Mouse (Mus musculus) midbrain, embryonic 16.5 days (tissue): Measurements from ENCODE around the gene Akap8. TPM values are rescaled to one million over a fixed set of nuclear protein-coding genes. Genes with fewer than 3 reads are reported as not detected.
A peak's percentile ranks its signal among the peaks of the same experiment; 100 is the strongest.

Experiments
- ATAC-seq: fragments of 200-750 bp; cut with Nextera tagmentation; 2 replicates; pipeline ENCODE4 v1.8.0; 2017; ENCODE audit warnings: moderate TSS enrichment
- H3K27ac ChIP-seq: fragments of 300-500 bp; sonication (generic); 2 replicates; pipeline ENCODE4 v1.5.1; 2014; ENCODE audit warnings: mild to moderate bottlenecking, low read length, mixed read lengths
- H3K27me3 ChIP-seq: fragments of 300-500 bp; sonication (generic); 2 replicates; pipeline ENCODE4 v1.6.1; 2014; ENCODE audit warnings: low read depth, low read length, mixed read lengths; ENCODE audit not compliant: control insufficient read depth, insufficient read depth
- H3K36me3 ChIP-seq: fragments of 300-500 bp; sonication (generic); 2 replicates; pipeline ENCODE4 v1.6.1; 2014; ENCODE audit warnings: mild to moderate bottlenecking, low read length, moderate library complexity, mixed read lengths; ENCODE audit not compliant: control insufficient read depth, insufficient read depth
- H3K4me1 ChIP-seq: fragments of 300-500 bp; sonication (generic); 2 replicates; pipeline ENCODE4 v1.6.1; 2014; ENCODE audit warnings: mild to moderate bottlenecking, low read length, mixed read lengths; ENCODE audit not compliant: control insufficient read depth, insufficient read depth
- H3K4me2 ChIP-seq: fragments of 300-500 bp; sonication (generic); 2 replicates; pipeline ENCODE4 v1.6.1; 2014; ENCODE audit warnings: mild to moderate bottlenecking, low read length, mixed read lengths
- H3K4me3 ChIP-seq: fragments of 300-500 bp; sonication (generic); 2 replicates; pipeline ENCODE4 v1.5.1; 2014; ENCODE audit warnings: low read depth, mild to moderate bottlenecking, low read length, moderate library complexity, mixed read lengths
- H3K9ac ChIP-seq: fragments of 300-500 bp; sonication (generic); 2 replicates; pipeline ENCODE4 v1.6.1; 2014; ENCODE audit warnings: low read depth, low read length, mixed read lengths
- H3K9me3 ChIP-seq: fragments of 300-500 bp; sonication (generic); replicated peaks from 2 replicates; pipeline ENCODE4 v1.6.1; 2014; ENCODE audit warnings: mild to moderate bottlenecking, low read length, mixed read lengths; ENCODE audit not compliant: control insufficient read depth, poor library complexity, severe bottlenecking
- WGBS: fragments of 180-500 bp; shearing (Covaris S2); extraction: QIAGEN DNeasy Blood & Tissue Kit; methylation state at CpG from one replicate; pipeline ENCODE4 v1.1.7; 2014; 5-methylcytosine and 5-hydroxymethylcytosine counted together
- polyA plus RNA-seq: library from polyadenylated mRNA; unstranded; fragments of >200 nt; fragmentation: Nextera tagmentation; extraction: Ambion mirVana; gene quantifications from 2 replicates; pipeline ENCODE4 v1.2.1, GENCODE M21; 2015

Gene Akap8
- polyA plus RNA-seq, 1 experiment from 2014 or later = 101 TPM

DNA sequence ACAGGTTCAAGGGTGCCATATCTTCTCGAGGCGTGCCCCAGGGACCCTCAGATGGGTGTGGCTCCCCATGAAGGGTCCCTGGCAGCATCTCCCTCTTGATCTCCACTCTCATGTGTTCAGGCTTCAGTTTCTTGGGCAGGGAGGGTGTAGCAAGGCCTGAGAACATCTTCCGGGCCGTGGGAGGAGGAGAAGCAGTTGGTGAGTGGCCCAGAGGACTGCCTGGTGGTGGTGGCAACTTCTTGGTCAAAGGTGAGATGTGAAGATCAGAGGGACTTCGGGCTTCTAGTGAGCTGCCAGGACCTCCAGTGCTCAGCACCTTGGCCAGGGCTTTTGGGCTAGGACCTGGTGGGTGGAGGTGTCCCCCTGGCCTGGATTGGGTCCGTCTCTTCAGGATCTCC is 37.9 kb upstream of the Akap8 start:
- H3K36me3 ChIP-seq = peaks cover 60% of the 10 kb centered on the region
- H3K9me3 ChIP-seq = no peaks in the 10 kb centered on the region
- no peak overlapping the region for H3K4me2 ChIP-seq
- H3K4me1 ChIP-seq = peaks cover 14% of the 10 kb centered on the region
- H3K9ac ChIP-seq = no peak overlapping the region
- H3K27ac ChIP-seq = no peak overlapping the region
- no peak for ATAC-seq
- H3K27me3 ChIP-seq = no peaks in the 10 kb centered on the region
- 96% methylated on average over 6 of the region's 6 CpGs for WGBS
- H3K4me3 ChIP-seq = no peak overlapping the region

- Histone ChIP-seq H3K4me1 (peaks cover 11% of the 10 kb centered on the region), H3K4me3 (no peak overlapping the region), H3K27me3 (no peaks in the 10 kb centered on the region), H3K4me2 (no peak overlapping the region), H3K27ac (no peak overlapping the region), H3K36me3 (peaks cover 60% of the 10 kb centered on the region), H3K9me3 (no peaks in the 10 kb centered on the region), H3K9ac (no peak overlapping the region)
- WGBS = 93% methylated on average over 7 of the region's 7 CpGs
- ATAC-seq = no peak
Measured at GRCm38 (mm10) chr17:32358192-32358942, 37.3 kb upstream of the Akap8 start.

GRCm38 (mm10) chr17:32356766-32357760 is 36.0 kb upstream of the Akap8 start:
- Histone ChIP-seq H3K36me3 (peaks cover 60% of the 10 kb centered on the region), H3K4me1 (no peaks in the 10 kb centered on the region), H3K27me3 (no peaks in the 10 kb centered on the region), H3K4me2 (no peak overlapping the region), H3K4me3 (no peak overlapping the region), H3K27ac (no peak overlapping the region), H3K9ac (no peak overlapping the region), H3K9me3 (no peaks in the 10 kb centered on the region)
- ATAC-seq = no peak
- WGBS = 81% methylated on average over 24 of the region's 24 CpGs

DNA sequence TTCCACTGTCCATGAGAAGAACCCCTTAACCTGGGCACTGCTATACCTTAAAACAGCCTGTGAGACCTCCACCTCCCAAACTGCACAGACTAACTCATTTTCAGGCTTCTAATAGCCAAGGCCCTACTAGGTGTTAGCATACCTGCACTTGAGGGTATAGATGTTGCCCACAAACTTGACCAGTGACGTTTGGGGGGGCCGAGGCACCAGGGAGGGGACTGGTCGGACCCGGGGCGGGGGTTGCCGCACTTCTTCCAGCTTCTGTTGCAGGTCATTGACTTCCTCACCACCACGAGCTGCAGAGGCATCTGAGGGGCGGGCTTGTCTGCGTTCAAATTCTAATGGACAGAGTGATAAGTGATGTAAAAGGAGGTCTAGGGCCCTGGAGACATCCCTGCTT is 35.2 kb upstream of the Akap8 start:
- no peaks in the 10 kb centered on the region for H3K9me3 ChIP-seq
- WGBS = 85% methylated on average over 9 of the region's 9 CpGs
- no peak for ATAC-seq
- no peaks in the 10 kb centered on the region for H3K27me3 ChIP-seq
- H3K4me3 ChIP-seq = no peak overlapping the region
- no peak overlapping the region for H3K9ac ChIP-seq
- no peak overlapping the region for H3K4me2 ChIP-seq
- no peak overlapping the region for H3K27ac ChIP-seq
- H3K4me1 ChIP-seq = no peaks in the 10 kb centered on the region
- H3K36me3 ChIP-seq = peaks cover 55% of the 10 kb centered on the region

- Histone ChIP-seq H3K9me3 (no peaks in the 10 kb centered on the region), H3K4me1 (no peaks in the 10 kb centered on the region), H3K27ac (no peak overlapping the region), H3K9ac (no peak overlapping the region), H3K4me2 (no peak overlapping the region), H3K27me3 (no peaks in the 10 kb centered on the region), H3K36me3 (peaks cover 43% of the 10 kb centered on the region), H3K4me3 (no peak overlapping the region)
- 96% methylated on average over 6 of the region's 6 CpGs for WGBS
- no peak for ATAC-seq
Measured at GRCm38 (mm10) chr17:32355031-32355430, 34.0 kb upstream of the Akap8 start.

DNA sequence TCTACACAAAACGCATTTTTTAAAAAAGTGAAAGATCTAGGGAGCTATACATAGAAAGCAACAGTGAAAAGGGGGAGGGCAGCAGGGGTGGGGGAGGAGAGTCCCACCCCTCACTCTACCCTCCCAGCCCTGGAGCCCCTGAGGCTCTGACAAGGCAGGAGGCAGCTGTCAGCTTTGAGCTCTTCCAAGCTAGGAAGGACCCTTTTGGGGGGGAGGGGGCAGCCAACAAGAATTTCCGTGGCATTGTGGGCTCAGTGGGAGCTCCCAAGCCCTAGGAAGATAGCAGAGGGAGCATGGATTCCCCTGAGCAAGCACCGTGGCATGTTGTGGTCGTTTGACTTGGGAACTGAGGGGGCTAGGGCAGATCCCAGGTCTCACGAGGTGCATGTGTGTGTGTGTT is 33.2 kb upstream of the Akap8 start:
- WGBS = 43% methylated on average over 5 of the region's 5 CpGs
- Histone ChIP-seq H3K4me3 (no peak overlapping the region), H3K27me3 (no peaks in the 10 kb centered on the region), H3K27ac (peak overlapping the region; percentile 44), H3K36me3 (peaks cover 35% of the 10 kb centered on the region), H3K4me1 (peaks cover 3% of the 10 kb centered on the region), H3K9ac (no peak overlapping the region), H3K9me3 (no peaks in the 10 kb centered on the region), H3K4me2 (no peak overlapping the region)
- no peak for ATAC-seq

DNA sequence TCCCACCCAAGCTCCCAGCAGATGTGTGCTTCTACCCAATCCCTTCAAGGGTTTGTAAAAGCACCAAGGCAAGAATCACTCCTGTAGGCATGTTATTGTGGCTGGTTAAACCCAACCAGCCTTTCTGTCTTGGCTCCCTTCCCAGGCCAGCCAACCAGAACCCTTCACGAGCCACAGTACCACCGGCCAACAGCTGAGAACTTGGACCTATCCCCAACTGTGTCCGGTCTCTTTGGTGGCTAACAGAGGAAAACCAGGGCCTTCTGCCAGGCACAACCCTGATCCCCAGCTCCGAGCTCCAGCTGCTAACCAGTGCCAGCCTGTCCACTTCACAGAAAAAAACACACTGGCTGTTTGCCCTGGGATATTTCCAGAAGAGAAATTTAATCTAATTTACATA is 32.7 kb upstream of the Akap8 start:
- H3K4me3 ChIP-seq = no peak overlapping the region
- ATAC-seq = no peak
- H3K27me3 ChIP-seq = no peaks in the 10 kb centered on the region
- H3K9me3 ChIP-seq = no peaks in the 10 kb centered on the region
- no peak overlapping the region for H3K9ac ChIP-seq
- H3K27ac ChIP-seq = no peak overlapping the region
- H3K36me3 ChIP-seq = peaks cover 30% of the 10 kb centered on the region
- no peak overlapping the region for H3K4me2 ChIP-seq
- peaks cover 8% of the 10 kb centered on the region for H3K4me1 ChIP-seq
- WGBS = 60% methylated on average over 4 of the region's 4 CpGs

- no peak overlapping the region for H3K9ac ChIP-seq
- H3K4me2 ChIP-seq = no peak overlapping the region
- H3K27ac ChIP-seq = no peak overlapping the region
- no peak for ATAC-seq
- H3K4me1 ChIP-seq = peaks cover 20% of the 10 kb centered on the region
- no peaks in the 10 kb centered on the region for H3K9me3 ChIP-seq
- H3K4me3 ChIP-seq = no peak overlapping the region
- no peaks in the 10 kb centered on the region for H3K27me3 ChIP-seq
- H3K36me3 ChIP-seq = peaks cover 20% of the 10 kb centered on the region
Measured at GRCm38 (mm10) chr17:32351726-32352125, 30.7 kb upstream of the Akap8 start.

GRCm38 (mm10) chr17:32351269-32351668 is 30.2 kb upstream of the Akap8 start:
- Histone ChIP-seq H3K9ac (no peak overlapping the region), H3K4me3 (no peak overlapping the region), H3K36me3 (peaks cover 18% of the 10 kb centered on the region), H3K27ac (no peak overlapping the region), H3K4me2 (no peak overlapping the region; the same call in 1 of the 2 replicates), H3K4me1 (peaks cover 20% of the 10 kb centered on the region), H3K9me3 (no peaks in the 10 kb centered on the region), H3K27me3 (no peaks in the 10 kb centered on the region)
- ATAC-seq = no peak
- 83% methylated on average over 3 of the region's 3 CpGs for WGBS
